Comparison of ENCODE assay signal across 9 mouse cellular contexts in the genomic region with DNA sequence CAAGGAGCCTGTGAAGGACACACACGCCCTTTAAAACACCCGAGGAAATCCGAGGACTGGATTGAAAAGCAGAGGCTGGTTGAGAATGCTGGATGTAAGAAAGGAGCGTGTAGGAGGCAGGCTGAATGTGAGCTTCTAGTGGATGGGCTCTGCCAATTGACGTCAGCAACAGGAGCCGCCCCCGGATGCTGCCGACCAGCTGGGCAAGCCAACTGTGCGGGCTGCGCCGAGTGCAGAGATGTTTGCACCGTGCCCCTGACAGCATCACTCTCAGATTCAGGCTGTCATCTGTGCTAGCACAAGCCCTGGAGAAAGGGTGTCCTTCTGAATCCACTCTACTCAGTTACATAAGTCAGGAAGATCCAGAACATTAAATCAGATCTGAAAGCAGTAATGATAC. TPM values are rescaled to one million over a fixed set of nuclear protein-coding genes. Genes with fewer than 3 reads are reported as not detected.
DNase-seq lines count a peak whose midpoint lies in the region; ATAC-seq and TF ChIP-seq lines count a peak whose summit lies in the region.
"Had no signal": no experiment of that assay in that cellular context is flagged by ENCODE, and none has a peak within 500 bp of the region (broad histone marks: within the 10 kb centered on the region; RNA-seq: fewer than 3 reads in every experiment).

No protein-coding gene starts in this region.

- H3K9ac ChIP-seq in intestine, postnatal 0 days (ENCODE audit: low read depth, low read length), result no peak overlapping the region

- H3K4me2 ChIP-seq in intestine, postnatal 0 days (replicated peaks; ENCODE audit: low read depth), result no peak overlapping the region

- no peaks in the 10 kb centered on the region for H3K9me3 ChIP-seq in intestine, postnatal 0 days (ENCODE audit: control insufficient read depth)

- intact Hi-C loops in gastrocnemius, adult 2 months (cut with DNase I), result no loop called here

- H3K27me3 ChIP-seq in intestine, postnatal 0 days (replicated peaks; ENCODE audit: control insufficient read depth, insufficient read depth, low read length), result no peaks in the 10 kb centered on the region

- no peak for ATAC-seq in intestine, postnatal 0 days

- H3K27ac ChIP-seq in gastrocnemius, adult 2 months, result no peak overlapping the region
- H3K27ac ChIP-seq in intestine, postnatal 0 days (ENCODE audit: low read depth, low read length), result no peak overlapping the region

- no peaks in the 10 kb centered on the region for H3K36me3 ChIP-seq in intestine, postnatal 0 days (ENCODE audit: control insufficient read depth, insufficient read depth)

- 57% methylated on average over 12 of the region's 12 CpGs for WGBS in intestine, postnatal 0 days

- no peak for TF ChIP-seq CTCF in gastrocnemius, adult 2 months (IDR thresholded peaks at IDR 0.05)
- no peak for TF ChIP-seq CTCF in intestine, postnatal 0 days (IDR thresholded peaks at IDR 0.05; ENCODE audit: low read depth)

- DNase-seq in adrenal gland, adult (ENCODE audit: inconsistent age in 2 of 2, low spot score in 1 of 2), result peak; percentile 63 to 71
- no peak for DNase-seq in adrenal gland, adult 8-10 months
- peak; percentile 44 to 56 for DNase-seq in adrenal gland, postnatal 36 days
- peak; percentile 60 for DNase-seq in gastrocnemius, adult 2 months
- peak; percentile 97 for DNase-seq in layer of hippocampus, adult 9-11 months
- peak; percentile 62 to 80 for DNase-seq in lung, postnatal 4 days
- no peak for DNase-seq in Muller cell, postnatal 12 days (ENCODE audit: inconsistent ontology term)

- 0 out of 2 replicates have a peak overlapping the region, but pooled peaks have one; percentile 2 for H3K4me3 ChIP-seq in gastrocnemius, adult 2 months
- no peak overlapping the region for H3K4me3 ChIP-seq in intestine, postnatal 0 days (ENCODE audit: low read depth, low read length)

- H3K4me1 ChIP-seq in intestine, postnatal 0 days (replicated peaks; ENCODE audit: control insufficient read depth, insufficient read depth, low read length), result no peaks in the 10 kb centered on the region

RNA-seq across cellular contexts. Expression of a gene that starts 37.3 kb away (rescaled TPM):
- total RNA-seq in adrenal gland, adult 8-10 months (2022), result 100 to 1,000 TPM in 1 of 4 experiments, 10 to 100 TPM in 3; 16.9 to 104 (median 44.4) TPM
- total RNA-seq in adrenal gland, postnatal 36 days (2021), result 10 to 100 TPM; 20.6 to 62.1 TPM
- 1 to 10 TPM; 4.0 to 6.0 TPM for total RNA-seq in gastrocnemius, adult 2 months (2021)
- 0.47 and 0.84 TPM in 2 replicates for polyA plus RNA-seq in intestine, postnatal 0 days (2015; fragmentation: Nextera tagmentation; extraction: Ambion mirVana)

RNA-seq across cellular contexts. Expression of a gene that starts 53.6 kb away (rescaled TPM):
- total RNA-seq in adrenal gland, adult 8-10 months (2022), result not detected
- total RNA-seq in adrenal gland, postnatal 36 days (2021), result not detected
- total RNA-seq in gastrocnemius, adult 2 months (2021), result not detected
- 0.12 TPM in 1 of 2 replicates, not detected in the other for polyA plus RNA-seq in intestine, postnatal 0 days (2015; fragmentation: Nextera tagmentation; extraction: Ambion mirVana)
- polyA plus RNA-seq: spleen, adult 2 months had no signal

Comparison
In these comparisons a context has a peak if more than half of its experiments do, and no peak if none do; other contexts are left out.
1. DNase-seq: peak in adrenal gland, adult (2 of 2), adrenal gland, postnatal 36 days (2 of 2), gastrocnemius, adult 2 months (single experiment), layer of hippocampus, adult 9-11 months (single experiment) and lung, postnatal 4 days (2 of 2); none in adrenal gland, adult 8-10 months (single experiment) and Muller cell, postnatal 12 days (single experiment).